In genomic region chr2:76347839-76348238, GRCm38 (mm10) we compare ENCODE assay signal across 22 mouse cellular contexts. TPM values are rescaled to one million over a fixed set of nuclear protein-coding genes. Genes with fewer than 3 reads are reported as not detected.
"Had no signal": no experiment of that assay in that cellular context is flagged by ENCODE, and none has a peak within 500 bp of the region (broad histone marks: within the 10 kb centered on the region; RNA-seq: fewer than 3 reads in every experiment).

No protein-coding gene starts in this region.

- H3K27ac ChIP-seq: kidney, embryonic 15.5 days; left cerebral cortex, adult 2 months; liver, embryonic 13.5 days; stomach, embryonic 15.5 days had no signal

- DNase-seq: kidney, postnatal 10 days; kidney, postnatal 36 days; layer of hippocampus, postnatal 36 days; liver, embryonic 13.5 days; lung, adult 2 months; lung, postnatal 14 days; lung, postnatal 4 days; midbrain, embryonic 14.5 days; right cerebral cortex, postnatal 25 days; spleen, adult 18-20 months; thymus, postnatal 25 days had no signal

- H3K36me3 ChIP-seq: kidney, embryonic 15.5 days; liver, embryonic 13.5 days; stomach, embryonic 15.5 days had no signal

- H3K27me3 ChIP-seq: kidney, embryonic 15.5 days; liver, embryonic 13.5 days; stomach, embryonic 15.5 days had no signal

- H3K9ac ChIP-seq: kidney, embryonic 15.5 days; liver, embryonic 13.5 days; stomach, embryonic 15.5 days had no signal

- H3K9me3 ChIP-seq: kidney, embryonic 15.5 days; liver, embryonic 13.5 days; stomach, embryonic 15.5 days had no signal

- H3K4me1 ChIP-seq: kidney, embryonic 15.5 days; liver, embryonic 13.5 days; stomach, embryonic 15.5 days had no signal

- H3K4me2 ChIP-seq: kidney, embryonic 15.5 days; liver, embryonic 13.5 days; midbrain, embryonic 11.5 days; stomach, embryonic 15.5 days had no signal

- H3K4me3 ChIP-seq: kidney, embryonic 15.5 days; left cerebral cortex, adult 2 months; liver, embryonic 13.5 days; stomach, embryonic 15.5 days had no signal

RNA-seq across cellular contexts. Expression of gene Pde11a, which starts 9.3 kb away (rescaled TPM):
- polyA plus RNA-seq: liver, adult 2 months; liver, embryonic 13.5 days; lung, adult 2 months; midbrain, embryonic 11.5 days had no signal

RNA-seq across cellular contexts. Expression of gene Cyct, which starts 12.4 kb away (rescaled TPM):
- polyA plus RNA-seq: kidney, embryonic 15.5 days; limb, embryonic 11.5 days; liver, adult 2 months; liver, embryonic 13.5 days; liver, embryonic 16.5 days; lung, adult 2 months; lung, embryonic 16.5 days; midbrain, embryonic 11.5 days; midbrain, embryonic 14.5 days; neural tube, embryonic 11.5 days; neural tube, embryonic 14.5 days; stomach, embryonic 15.5 days; thymus, postnatal 0 days had no signal
